Mouse (Mus musculus): Measurements from ENCODE around the gene Qtrt1. TPM values are rescaled to one million over a fixed set of nuclear protein-coding genes. Genes with fewer than 3 reads are reported as not detected.

Gene Qtrt1
- polyA plus RNA-seq, 1 experiment from 2014 or later: 60.2 TPM

- Histone ChIP-seq H3K36me3 (ENCODE audit: control insufficient read depth, insufficient read depth, low read length) (no peaks in the 10 kb centered on the region; the same call in 1 of the 2 replicates), H3K4me3 (ENCODE audit: low read depth, low read length) (no peak overlapping the region), H3K4me2 (no peak overlapping the region), H3K27me3 (replicated peaks; ENCODE audit: control insufficient read depth, insufficient read depth, low read length) (no peaks in the 10 kb centered on the region), H3K27ac (ENCODE audit: low read depth, low read length) (no peak overlapping the region), H3K9me3 (ENCODE audit: control insufficient read depth, low read length) (no peaks in the 10 kb centered on the region), H3K9ac (ENCODE audit: low read depth, low read length) (no peak overlapping the region), H3K4me1 (replicated peaks; ENCODE audit: control insufficient read depth, insufficient read depth, low read length) (peaks cover 48% of the 10 kb centered on the region)
- ATAC-seq (replicated peaks; ENCODE audit: low FRiP score) (no peak), DNase-seq (ENCODE audit: low spot score) (no peak)
- 52% methylated on average over 3 of the region's 3 CpGs for WGBS
These were observed 38.6 kb downstream of the Qtrt1 start for GRCm38 (mm10) chr9:21450270-21450669.

GRCm38 (mm10) chr9:21451391-21451790 lies 39.8 kb downstream of the Qtrt1 start:
- peaks cover 48% of the 10 kb centered on the region for H3K4me1 ChIP-seq (replicated peaks; ENCODE audit: control insufficient read depth, insufficient read depth, low read length)

GRCm38 (mm10) chr9:21451870-21452269 lies 40.2 kb downstream of the Qtrt1 start:
- H3K27ac ChIP-seq (ENCODE audit: low read depth, low read length): peak overlapping the region; percentile 53; the same call in 1 of the 2 replicates
- no peak overlapping the region for H3K4me3 ChIP-seq (ENCODE audit: low read depth, low read length)
- no peak overlapping the region for H3K9ac ChIP-seq (ENCODE audit: low read depth, low read length)
- ATAC-seq (replicated peaks; ENCODE audit: low FRiP score) (peak; percentile 80), DNase-seq (ENCODE audit: low spot score) (no peak)
- H3K27me3 ChIP-seq (replicated peaks; ENCODE audit: control insufficient read depth, insufficient read depth, low read length): no peaks in the 10 kb centered on the region
- no peaks in the 10 kb centered on the region for H3K9me3 ChIP-seq (ENCODE audit: control insufficient read depth, low read length)
- H3K4me1 ChIP-seq (replicated peaks; ENCODE audit: control insufficient read depth, insufficient read depth, low read length): peaks cover 48% of the 10 kb centered on the region
- H3K4me2 ChIP-seq: peak overlapping the region; percentile 44
- H3K36me3 ChIP-seq (ENCODE audit: control insufficient read depth, insufficient read depth, low read length): no peaks in the 10 kb centered on the region
- WGBS: 27% methylated on average over 8 of the region's 8 CpGs

More at GRCm38 (mm10) chr9:21451391-21451790, 39.8 kb downstream of the Qtrt1 start:
- Histone ChIP-seq H3K4me2 (peak overlapping the region; percentile 44), H3K27me3 (replicated peaks; ENCODE audit: control insufficient read depth, insufficient read depth, low read length) (no peaks in the 10 kb centered on the region), H3K27ac (ENCODE audit: low read depth, low read length) (peak overlapping the region; percentile 53; the same call in 1 of the 2 replicates), H3K9me3 (ENCODE audit: control insufficient read depth, low read length) (no peaks in the 10 kb centered on the region), H3K36me3 (ENCODE audit: control insufficient read depth, insufficient read depth, low read length) (no peaks in the 10 kb centered on the region), H3K9ac (ENCODE audit: low read depth, low read length) (no peak overlapping the region), H3K4me3 (ENCODE audit: low read depth, low read length) (no peak overlapping the region)
- 78% methylated on average over 8 of the region's 8 CpGs for WGBS
- ATAC-seq (replicated peaks; ENCODE audit: low FRiP score) (no peak), DNase-seq (ENCODE audit: low spot score) (no peak)

- Histone ChIP-seq H3K36me3 (ENCODE audit: control insufficient read depth, insufficient read depth, low read length) (no peaks in the 10 kb centered on the region), H3K9ac (ENCODE audit: low read depth, low read length) (no peak overlapping the region), H3K27me3 (replicated peaks; ENCODE audit: control insufficient read depth, insufficient read depth, low read length) (no peaks in the 10 kb centered on the region), H3K4me1 (replicated peaks; ENCODE audit: control insufficient read depth, insufficient read depth, low read length) (peaks cover 48% of the 10 kb centered on the region), H3K27ac (ENCODE audit: low read depth, low read length) (no peak overlapping the region), H3K9me3 (ENCODE audit: control insufficient read depth, low read length) (no peaks in the 10 kb centered on the region), H3K4me3 (ENCODE audit: low read depth, low read length) (no peak overlapping the region), H3K4me2 (no peak overlapping the region)
- ATAC-seq (replicated peaks; ENCODE audit: low FRiP score): no peak
- 59% methylated on average over 7 of the region's 7 CpGs for WGBS
- DNase-seq (ENCODE audit: low spot score): no peak
These were observed 41.4 kb downstream of the Qtrt1 start for GRCm38 (mm10) chr9:21453003-21453402.

- H3K4me3 ChIP-seq (ENCODE audit: low read depth, low read length): no peak overlapping the region
- H3K27me3 ChIP-seq (replicated peaks; ENCODE audit: control insufficient read depth, insufficient read depth, low read length): no peaks in the 10 kb centered on the region
- ATAC-seq (replicated peaks; ENCODE audit: low FRiP score) (no peak), DNase-seq (ENCODE audit: low spot score) (no peak)
- WGBS: 70% methylated on average over 2 of the region's 2 CpGs
- H3K27ac ChIP-seq (ENCODE audit: low read depth, low read length): no peak overlapping the region
- peaks cover 46% of the 10 kb centered on the region for H3K4me1 ChIP-seq (replicated peaks; ENCODE audit: control insufficient read depth, insufficient read depth, low read length)
- no peaks in the 10 kb centered on the region for H3K9me3 ChIP-seq (ENCODE audit: control insufficient read depth, low read length)
- H3K4me2 ChIP-seq: no peak overlapping the region
- H3K36me3 ChIP-seq (ENCODE audit: control insufficient read depth, insufficient read depth, low read length): no peaks in the 10 kb centered on the region
- H3K9ac ChIP-seq (ENCODE audit: low read depth, low read length): no peak overlapping the region
These were observed 41.8 kb downstream of the Qtrt1 start for GRCm38 (mm10) chr9:21453459-21453858.

GRCm38 (mm10) chr9:21454556-21454955 lies 42.9 kb downstream of the Qtrt1 start:
- H3K4me3 ChIP-seq (ENCODE audit: low read depth, low read length): no peak overlapping the region
- H3K9me3 ChIP-seq (ENCODE audit: control insufficient read depth, low read length): no peaks in the 10 kb centered on the region
- no peak overlapping the region for H3K4me2 ChIP-seq
- H3K4me1 ChIP-seq (replicated peaks; ENCODE audit: control insufficient read depth, insufficient read depth, low read length): peaks cover 39% of the 10 kb centered on the region
- no peak overlapping the region for H3K9ac ChIP-seq (ENCODE audit: low read depth, low read length)
- no peaks in the 10 kb centered on the region for H3K27me3 ChIP-seq (replicated peaks; ENCODE audit: control insufficient read depth, insufficient read depth, low read length)
- ATAC-seq (replicated peaks; ENCODE audit: low FRiP score): no peak
- no peak for DNase-seq (ENCODE audit: low spot score)
- no peaks in the 10 kb centered on the region for H3K36me3 ChIP-seq (ENCODE audit: control insufficient read depth, insufficient read depth, low read length)
- no peak overlapping the region for H3K27ac ChIP-seq (ENCODE audit: low read depth, low read length)
- WGBS: 80% methylated on average over 4 of the region's 4 CpGs

- no peak overlapping the region for H3K9ac ChIP-seq (ENCODE audit: low read depth, low read length)
- ATAC-seq (replicated peaks; ENCODE audit: low FRiP score): no peak
- H3K4me1 ChIP-seq (replicated peaks; ENCODE audit: control insufficient read depth, insufficient read depth, low read length): peaks cover 33% of the 10 kb centered on the region
- no peaks in the 10 kb centered on the region for H3K27me3 ChIP-seq (replicated peaks; ENCODE audit: control insufficient read depth, insufficient read depth, low read length)
- DNase-seq (ENCODE audit: low spot score): no peak
- no peaks in the 10 kb centered on the region for H3K9me3 ChIP-seq (ENCODE audit: control insufficient read depth, low read length)
- H3K27ac ChIP-seq (ENCODE audit: low read depth, low read length): no peak overlapping the region
- WGBS: 54% methylated on average over 4 of the region's 4 CpGs
- no peak overlapping the region for H3K4me2 ChIP-seq
- H3K4me3 ChIP-seq (ENCODE audit: low read depth, low read length): no peak overlapping the region
- H3K36me3 ChIP-seq (ENCODE audit: control insufficient read depth, insufficient read depth, low read length): no peaks in the 10 kb centered on the region
These were observed 43.6 kb downstream of the Qtrt1 start for GRCm38 (mm10) chr9:21455103-21455770.

- H3K27ac ChIP-seq (ENCODE audit: low read depth, low read length): no peak overlapping the region
- DNase-seq (ENCODE audit: low spot score): no peak
- no peaks in the 10 kb centered on the region for H3K27me3 ChIP-seq (replicated peaks; ENCODE audit: control insufficient read depth, insufficient read depth, low read length)
- H3K4me3 ChIP-seq (ENCODE audit: low read depth, low read length): no peak overlapping the region
- no peaks in the 10 kb centered on the region for H3K9me3 ChIP-seq (ENCODE audit: control insufficient read depth, low read length)
- H3K4me2 ChIP-seq: no peak overlapping the region
- H3K9ac ChIP-seq (ENCODE audit: low read depth, low read length): no peak overlapping the region
- no peak for ATAC-seq (replicated peaks; ENCODE audit: low FRiP score)
- WGBS: 82% methylated on average over 7 of the region's 7 CpGs
- H3K36me3 ChIP-seq (ENCODE audit: control insufficient read depth, insufficient read depth, low read length): 0 out of 2 replicates have a peak, but pooled peaks cover 2% of the 10 kb centered on the region
- peaks cover 25% of the 10 kb centered on the region for H3K4me1 ChIP-seq (replicated peaks; ENCODE audit: control insufficient read depth, insufficient read depth, low read length)
These were observed 44.8 kb downstream of the Qtrt1 start for GRCm38 (mm10) chr9:21456246-21456929.

Data from liver, embryonic 11.5 days (tissue).